Mouse (Mus musculus) small intestine, adult 2 months (tissue): ENCODE measurements at regions not wholly inside any gene's neighbourhood (a gene's known extent, or its start where the extent isn't known, plus 50 kb on each side); places are given as distances from the start of the nearest gene placed in this dataset.

Experiments
- CTCF ChIP-seq: fragments of 200-500 bp; IDR thresholded peaks from 2 replicates; pipeline ENCODE4 v1.5.1; 2012; ENCODE audit warnings: low read depth, mild to moderate bottlenecking, control low read depth, inconsistent platforms, low read length, moderate library complexity, mixed read lengths; ENCODE audit not compliant: insufficient replicate concordance, insufficient read length; ENCODE audit errors: extremely low read depth
- POLR2A ChIP-seq: fragments of 200-500 bp; IDR thresholded peaks from 2 replicates; pipeline ENCODE4 v1.6.1; 2012; ENCODE audit warnings: low read depth, mild to moderate bottlenecking, control low read depth, inconsistent platforms, low read length, moderate library complexity

- no peak for TF ChIP-seq POLR2A
- no peak for TF ChIP-seq CTCF
These were observed 119.7 kb upstream of the Plcz1 start for GRCm38 (mm10) chr6:140160946-140161345.
